ENCODE assay signal across 7 mouse cellular contexts in the genomic region with DNA sequence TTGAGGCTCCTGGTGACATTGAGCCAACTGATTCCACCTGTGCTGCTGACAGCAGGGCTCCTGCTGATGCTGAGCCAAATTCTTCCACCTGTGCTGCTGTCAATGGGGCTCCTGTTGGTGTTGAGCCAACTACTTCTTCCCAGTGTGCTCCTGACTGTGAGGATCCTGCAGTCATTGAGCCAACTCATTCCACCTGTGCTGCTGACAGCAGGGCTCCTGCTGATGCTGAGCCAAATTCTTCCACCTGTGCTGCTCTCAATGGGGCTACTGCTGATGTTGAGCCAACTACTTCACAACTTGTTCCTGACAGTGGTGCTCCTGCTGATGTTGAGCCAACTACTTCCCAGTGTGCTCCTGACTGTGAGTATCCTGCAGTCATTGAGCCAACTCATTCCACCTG.
DNase-seq lines count a peak whose midpoint lies in the region; ATAC-seq and TF ChIP-seq lines count a peak whose summit lies in the region.
"Not testable (repeated sequence)": the region's sequence is repeated elsewhere in the genome, so short reads cannot be mapped to it uniquely, and the experiment has no call there.

No protein-coding gene starts in this region.

- H3K27ac ChIP-seq in embryonic facial prominence, embryonic 14.5 days (replicated peaks; ENCODE audit: low read depth, low read length); limb, embryonic 14.5 days (replicated peaks; ENCODE audit: low read depth, low read length); lung, postnatal 0 days (ENCODE audit: low read length): not testable (repeated sequence)

- TF ChIP-seq EP300 in lung, postnatal 0 days (IDR thresholded peaks at IDR 0.05): not testable (repeated sequence)

- H3K36me3 ChIP-seq in embryonic facial prominence, embryonic 14.5 days (ENCODE audit: control insufficient read depth, insufficient read depth, low read length); limb, embryonic 14.5 days (ENCODE audit: control insufficient read depth, insufficient read depth, low read length); lung, postnatal 0 days (ENCODE audit: insufficient read depth, low read length): not testable (repeated sequence)

- TF ChIP-seq POLR2A in limb, embryonic 14.5 days (IDR thresholded peaks at IDR 0.05; ENCODE audit: borderline replicate concordance, extremely low read depth, insufficient read depth, insufficient read length): not testable (repeated sequence)

- not testable (repeated sequence) for H3K9me3 ChIP-seq in embryonic facial prominence, embryonic 14.5 days (ENCODE audit: control insufficient read depth, low read length); limb, embryonic 14.5 days (ENCODE audit: control insufficient read depth, low read length); lung, postnatal 0 days (ENCODE audit: low read length)

- not testable (repeated sequence) for ATAC-seq in embryonic facial prominence, embryonic 14.5 days (ENCODE audit: low read depth); limb, embryonic 14.5 days (ENCODE audit: low FRiP score, low read depth); lung, postnatal 0 days

- H3K4me3 ChIP-seq in embryonic facial prominence, embryonic 14.5 days (ENCODE audit: low read depth, low read length); limb, embryonic 14.5 days (replicated peaks; ENCODE audit: low read length); lung, postnatal 0 days (ENCODE audit: low read depth, low read length): not testable (repeated sequence)

- peak; percentile 3 for DNase-seq in ES-CJ7 (ENCODE audit: low read depth, low spot score)
- DNase-seq in R1 (ENCODE audit: low read depth, low spot score): peak; percentile 1
- peak; percentile 27 for DNase-seq in cerebellum, adult 11 months
- DNase-seq in cerebellum, adult 8-10 months: peak; percentile 38
- DNase-seq in embryonic facial prominence, embryonic 14.5 days (ENCODE audit: low spot score): peak; percentile 0
- peak; percentile 1 for DNase-seq in limb, embryonic 14.5 days (ENCODE audit: low spot score)
- DNase-seq in lung, postnatal 0 days (ENCODE audit: low spot score): peak; percentile 3

- H3K27me3 ChIP-seq in embryonic facial prominence, embryonic 14.5 days (replicated peaks; ENCODE audit: control insufficient read depth, insufficient read depth, low read length); limb, embryonic 14.5 days (ENCODE audit: control insufficient read depth, insufficient read depth, low read length); lung, postnatal 0 days (replicated peaks; ENCODE audit: insufficient read depth, low read length): not testable (repeated sequence)

- not testable (repeated sequence) for H3K4me1 ChIP-seq in embryonic facial prominence, embryonic 14.5 days (ENCODE audit: control insufficient read depth, insufficient read depth, low read length); limb, embryonic 14.5 days (ENCODE audit: control insufficient read depth, insufficient read depth, low read length); lung, postnatal 0 days (ENCODE audit: insufficient read depth, low read depth, low read length)

- not testable (repeated sequence) for TF ChIP-seq CTCF in lung, postnatal 0 days (IDR thresholded peaks at IDR 0.05)

- not testable (repeated sequence) for H3K9ac ChIP-seq in embryonic facial prominence, embryonic 14.5 days (ENCODE audit: low read depth, low read length); limb, embryonic 14.5 days (ENCODE audit: low read depth, low read length, severe bottlenecking); lung, postnatal 0 days (replicated peaks; ENCODE audit: low read depth)

- not testable (repeated sequence) for H3K4me2 ChIP-seq in embryonic facial prominence, embryonic 14.5 days (ENCODE audit: low read depth, low read length); limb, embryonic 14.5 days (replicated peaks; ENCODE audit: low read depth, low read length, severe bottlenecking); lung, postnatal 0 days (replicated peaks; ENCODE audit: low read depth, low read length)
